Mouse (Mus musculus): ENCODE results near the gene Nrg4. TPM values are rescaled to one million over a fixed set of nuclear protein-coding genes. Genes with fewer than 3 reads are reported as not detected.

Gene Nrg4
- total and polyA plus RNA-seq, 3 experiments, result 0.81 to 1.7 (median 1.2) TPM

DNA sequence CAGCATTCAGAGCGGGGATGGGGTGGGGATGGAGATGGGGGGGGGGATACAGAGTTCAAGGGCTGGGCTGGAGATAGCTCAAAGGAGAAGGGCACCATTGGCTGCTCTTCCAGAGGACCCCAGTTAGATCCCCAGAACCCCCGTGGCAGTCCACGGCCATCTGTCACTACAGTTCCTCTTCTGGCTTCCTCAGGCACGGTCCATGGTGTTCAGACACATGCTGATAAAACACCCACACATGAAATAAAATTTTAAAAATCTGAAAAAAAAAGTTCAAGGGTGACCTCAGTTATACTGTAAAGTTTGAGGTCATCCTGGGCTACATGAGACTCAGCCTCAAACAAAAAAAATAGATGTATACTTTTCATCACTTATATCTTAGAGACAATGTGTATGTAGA is 78.2 kb downstream of the Nrg4 start:
- H3K36me3 ChIP-seq (replicated peaks in 1 of 2; ENCODE audit: control insufficient read depth in 1 of 2, insufficient read depth in 1 of 2, low read length in 1 of 2), result no peaks in the 10 kb centered on the region
- TF ChIP-seq KAT2A (IDR thresholded peaks at IDR 0.05; ENCODE audit: insufficient replicate concordance, low read length) (no peak), MAZ (IDR thresholded peaks at IDR 0.05; ENCODE audit: low read depth, low read length) (no peak), ELF1 (IDR thresholded peaks at IDR 0.05; ENCODE audit: low read depth, low read length) (no peak), ETS1 (conservative IDR thresholded peaks at IDR 0.05; ENCODE audit: low read depth, low read length) (no peak), NRF1 (IDR thresholded peaks at IDR 0.05; ENCODE audit: low read depth, low read length) (no peak), EP300 (IDR thresholded peaks at IDR 0.05; ENCODE audit: low read length) (no peak), TCF12 (IDR thresholded peaks at IDR 0.05; ENCODE audit: low read depth, low read length) (no peak), RCOR1 (conservative IDR thresholded peaks at IDR 0.05; ENCODE audit: low read depth, low read length) (no peak), MAX (IDR thresholded peaks at IDR 0.05; ENCODE audit: low read length) (no peak), USF1 (IDR thresholded peaks at IDR 0.05; ENCODE audit: low read depth, low read length) (no peak), CHD1 (IDR thresholded peaks at IDR 0.05; ENCODE audit: low read depth, low read length) (no peak), SMC3 (IDR thresholded peaks at IDR 0.05; ENCODE audit: low read depth, low read length) (no peak), IRF4 (IDR thresholded peaks at IDR 0.05; ENCODE audit: low read depth, low read length) (no peak), UBTF (IDR thresholded peaks at IDR 0.05; ENCODE audit: low read depth, low read length) (no peak), RAD21 (IDR thresholded peaks at IDR 0.05; ENCODE audit: low read depth, low read length) (no peak), CHD2 (IDR thresholded peaks at IDR 0.05; ENCODE audit: low read length) (no peak), ZNF384 (IDR thresholded peaks at IDR 0.05; ENCODE audit: low read depth, low read length) (no peak), BHLHE40 (IDR thresholded peaks at IDR 0.05; ENCODE audit: low read depth, low read length) (no peak)
- in situ Hi-C loops (cut with MboI; ENCODE audit: low pct_ligation_motif_present, low pct_unique_long_range_greater_than_20kb, low sequenced_read_pairs) (no loop called here), dilution Hi-C loops (cut with MboI; ENCODE audit: extremely low pct_ligation_motif_present, extremely low pct_unique_long_range_greater_than_20kb, low sequenced_read_pairs) (no loop called here)
- H3K4me2 ChIP-seq (ENCODE audit: insufficient read depth, low read depth, poor library complexity, severe bottlenecking), result no peak overlapping the region
- H3K4me3 ChIP-seq (replicated peaks in 1 of 3; ENCODE audit: low read depth in 2 of 3, low read length in 2 of 3, poor library complexity in 1 of 3), result no peak overlapping the region
- peaks cover 2% of the 10 kb centered on the region for H3K27me3 ChIP-seq (replicated peaks)
- no peak overlapping the region for H3K27ac ChIP-seq (ENCODE audit: insufficient read depth, low read depth)
- H3K9ac ChIP-seq (ENCODE audit: insufficient read depth, low read depth), result no peak overlapping the region
- DNase-seq (ENCODE audit: extremely low read depth), result no peak
- no peaks in the 10 kb centered on the region for H3K79me2 ChIP-seq (replicated peaks; ENCODE audit: control insufficient read depth, extremely low read depth, insufficient read depth, poor library complexity, severe bottlenecking)
- peaks cover 0 to 5% of the 10 kb centered on the region in 2 experiments; a peak in 3 of 4 replicates for H3K4me1 ChIP-seq (ENCODE audit: control insufficient read depth in 1 of 2, insufficient read depth in 2 of 2)
- no peaks in the 10 kb centered on the region for H3K9me3 ChIP-seq (replicated peaks; ENCODE audit: low read length)

DNA sequence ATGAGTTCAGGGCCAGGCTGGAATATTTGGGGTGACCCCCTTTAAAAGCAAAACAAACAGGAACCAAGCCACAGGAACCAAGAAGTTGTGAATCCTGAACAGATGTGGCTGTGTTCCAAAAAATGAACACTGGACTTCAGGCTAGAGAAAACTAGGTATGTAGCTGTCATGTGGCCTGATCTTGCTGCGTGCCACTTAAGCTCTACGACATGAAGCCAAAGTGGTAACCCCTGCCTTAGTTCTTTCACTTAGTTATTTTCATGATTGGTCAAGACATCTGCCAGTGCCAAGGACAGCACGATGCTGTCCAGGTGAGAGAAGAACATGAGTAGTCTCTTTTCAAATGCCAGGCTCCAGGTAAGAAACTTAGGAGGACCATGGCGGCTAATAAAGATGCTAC is 79.7 kb downstream of the Nrg4 start:
- H3K36me3 ChIP-seq (replicated peaks in 1 of 2; ENCODE audit: control insufficient read depth in 1 of 2, insufficient read depth in 1 of 2, low read length in 1 of 2), result no peaks in the 10 kb centered on the region
- dilution Hi-C loops (cut with MboI; ENCODE audit: extremely low pct_ligation_motif_present, extremely low pct_unique_long_range_greater_than_20kb, low sequenced_read_pairs), result no loop called here
- TF ChIP-seq USF2 (conservative IDR thresholded peaks at IDR 0.05; ENCODE audit: low read depth, low read length) (no peak), ELF1 (IDR thresholded peaks at IDR 0.05; ENCODE audit: low read depth, low read length) (no peak), SIN3A (IDR thresholded peaks at IDR 0.05; ENCODE audit: low read length) (no peak), JUN (IDR thresholded peaks at IDR 0.05; ENCODE audit: insufficient read depth, low read depth, low read length) (no peak), USF1 (IDR thresholded peaks at IDR 0.05; ENCODE audit: low read depth, low read length) (no peak), MAZ (IDR thresholded peaks at IDR 0.05; ENCODE audit: low read depth, low read length) (no peak), E2F4 (IDR thresholded peaks at IDR 0.05; ENCODE audit: insufficient replicate concordance, low read depth, low read length) (no peak), MEF2A (IDR thresholded peaks at IDR 0.05; ENCODE audit: borderline replicate concordance, low read depth, low read length) (no peak), MXI1 (IDR thresholded peaks at IDR 0.05; ENCODE audit: low read depth, low read length) (no peak), CHD2 (IDR thresholded peaks at IDR 0.05; ENCODE audit: low read length) (no peak), EP300 (IDR thresholded peaks at IDR 0.05; ENCODE audit: low read length) (no peak)
- H3K27me3 ChIP-seq (replicated peaks), result peaks cover 2% of the 10 kb centered on the region
- in situ Hi-C loops (cut with MboI; ENCODE audit: low pct_ligation_motif_present, low pct_unique_long_range_greater_than_20kb, low sequenced_read_pairs), result no loop called here
- no peak for DNase-seq (ENCODE audit: extremely low read depth)
- no peak overlapping the region for H3K27ac ChIP-seq (ENCODE audit: insufficient read depth, low read depth)
- H3K4me3 ChIP-seq (replicated peaks in 1 of 3; ENCODE audit: low read depth in 2 of 3, low read length in 2 of 3, poor library complexity in 1 of 3), result no peak overlapping the region
- no peak overlapping the region for H3K4me2 ChIP-seq (ENCODE audit: insufficient read depth, low read depth, poor library complexity, severe bottlenecking)
- H3K79me2 ChIP-seq (replicated peaks; ENCODE audit: control insufficient read depth, extremely low read depth, insufficient read depth, poor library complexity, severe bottlenecking), result no peaks in the 10 kb centered on the region
- no peaks in the 10 kb centered on the region for H3K9me3 ChIP-seq (replicated peaks; ENCODE audit: low read length)
- no peak overlapping the region for H3K9ac ChIP-seq (ENCODE audit: insufficient read depth, low read depth)
- H3K4me1 ChIP-seq (ENCODE audit: control insufficient read depth in 1 of 2, insufficient read depth in 2 of 2), result no peaks in the 10 kb centered on the region; a peak in 1 of 4 replicates
